Mouse (Mus musculus) c-Kit-positive CD71-positive TER-119-negative erythroid progenitor cells, embryonic 14.5 days (primary cell): ENCODE results near the gene Gm43738.

ENCODE experiments used
- DNase-seq: peaks from one replicate; pipeline ENCODE4 v3.0.0-alpha.2; 2013; ENCODE audit warnings: low read depth

Gene Gm43738

GRCm38 (mm10) chr3:89100811-89101210, at the start of gene Gm43738:
Gene Gm43738 (minus strand): TSS chr3:89101099.
- no peak for DNase-seq

- DNase-seq, result no peak
Measured at GRCm38 (mm10) chr3:89148567-89148966, 47.7 kb upstream of the Gm43738 start.

GRCm38 (mm10) chr3:89147979-89148311, 47.0 kb upstream of the Gm43738 start:
- DNase-seq, result no peak

- no peak for DNase-seq
Measured at GRCm38 (mm10) chr3:89147101-89147978, 46.4 kb upstream of the Gm43738 start.

- DNase-seq, result no peak
Measured at GRCm38 (mm10) chr3:89145566-89145965, 44.7 kb upstream of the Gm43738 start.

GRCm38 (mm10) chr3:89144821-89145220, 43.9 kb upstream of the Gm43738 start:
- DNase-seq, result no peak

GRCm38 (mm10) chr3:89136365-89136764, 35.5 kb upstream of the Gm43738 start:
- peak; percentile 57 for DNase-seq

GRCm38 (mm10) chr3:89135958-89136357, 35.1 kb upstream of the Gm43738 start, which contains the start of gene Pklr:
Gene Pklr (plus strand): TSS chr3:89136142.
- peak; percentile 65 for DNase-seq

GRCm38 (mm10) chr3:89133752-89134151, 32.9 kb upstream of the Gm43738 start:
- DNase-seq, result no peak

GRCm38 (mm10) chr3:89133063-89133450, 32.2 kb upstream of the Gm43738 start:
- no peak for DNase-seq

GRCm38 (mm10) chr3:89132285-89133062, 31.6 kb upstream of the Gm43738 start:
- DNase-seq, result peak; percentile 97

- DNase-seq, result no peak
Measured at GRCm38 (mm10) chr3:89131816-89132215, 30.9 kb upstream of the Gm43738 start.

- DNase-seq, result no peak
Measured at GRCm38 (mm10) chr3:89129908-89130307, 29.0 kb upstream of the Gm43738 start.

GRCm38 (mm10) chr3:89125981-89126380, 25.1 kb upstream of the Gm43738 start:
- DNase-seq, result no peak

GRCm38 (mm10) chr3:89124241-89124640, 23.3 kb upstream of the Gm43738 start:
- DNase-seq, result no peak

GRCm38 (mm10) chr3:89123313-89123712, 22.4 kb upstream of the Gm43738 start:
- no peak for DNase-seq

- DNase-seq, result peak; percentile 78
Measured at GRCm38 (mm10) chr3:89115522-89115921, 14.6 kb upstream of the Gm43738 start.

GRCm38 (mm10) chr3:89113058-89113457, 12.2 kb upstream of the Gm43738 start:
- no peak for DNase-seq

- DNase-seq, result no peak
Measured at GRCm38 (mm10) chr3:89108146-89108545, 7.2 kb upstream of the Gm43738 start.

- DNase-seq, result no peak
Measured at GRCm38 (mm10) chr3:89107545-89107944, 6.6 kb upstream of the Gm43738 start.

- no peak for DNase-seq
Measured at GRCm38 (mm10) chr3:89106881-89107280, 6.0 kb upstream of the Gm43738 start.

- no peak for DNase-seq
Measured at GRCm38 (mm10) chr3:89103291-89103595, 2.3 kb upstream of the Gm43738 start.
